Mouse (Mus musculus) adrenal gland, adult 8-10 months (tissue): ENCODE measurements around the gene Zfp319. TPM values are rescaled to one million over a fixed set of nuclear protein-coding genes. Genes with fewer than 3 reads are reported as not detected.
"Not testable (repeated sequence)": the region's sequence is repeated elsewhere in the genome, so short reads cannot be mapped to it uniquely, and the experiment has no call there.

Experiments used
- DNase-seq: peaks from one replicate; pipeline ENCODE4 v3.0.0; 2022
- total RNA-seq, 4 experiments: library from RNA; stranded (reverse); gene quantifications; 2 replicates each; pipeline ENCODE4 v1.2.4; 2022

Zfp319 gene
- 10 to 100 TPM; 10.6 to 15.1 (median 12.7) TPM for total RNA-seq

DNA sequence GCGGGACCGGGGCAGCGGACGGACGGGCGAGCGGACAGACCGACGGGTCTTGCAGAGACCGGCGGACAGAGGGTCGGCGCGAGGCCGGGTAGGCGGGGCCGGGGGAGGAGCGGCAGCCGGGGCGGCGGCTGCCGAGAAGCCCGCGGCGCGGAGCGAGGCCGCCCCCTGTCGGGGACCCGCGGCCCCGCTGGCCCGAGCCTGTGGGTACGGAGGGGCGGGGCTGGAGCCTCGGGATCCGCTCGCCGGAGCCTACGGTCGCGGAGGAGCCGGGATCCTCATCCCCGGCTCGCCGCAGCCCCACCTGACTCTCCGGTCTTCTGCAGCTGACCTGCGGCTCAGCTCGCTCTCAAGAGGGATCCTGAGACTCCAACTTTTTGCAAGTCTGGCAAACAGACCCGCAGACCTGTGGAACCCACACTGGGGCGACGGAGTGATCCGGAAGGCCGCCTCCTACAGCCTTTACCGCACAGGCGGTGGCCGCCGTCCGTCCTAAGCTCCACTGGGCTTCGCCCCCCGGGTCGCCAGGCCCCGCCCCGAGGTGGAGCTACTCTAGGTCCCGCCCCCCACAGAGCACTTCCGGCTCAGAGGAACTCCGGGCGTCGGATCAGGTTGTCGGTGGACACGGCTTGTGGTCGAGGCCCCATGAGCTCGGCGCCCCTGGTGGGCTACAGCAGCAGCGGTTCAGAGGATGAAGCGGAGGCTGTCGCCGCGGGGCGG is at the start of gene Zfp319, which contains the start of gene Usb1:
Gene Zfp319 (minus strand): TSS at position 231 of the 717 bp plus-strand sequence.
Gene Usb1 (plus strand): TSS at position 565 of the 717 bp plus-strand sequence.
- peak; percentile 92 for DNase-seq

GRCm38 (mm10) chr8:95380953-95381352 is 49.2 kb upstream of the Zfp319 start:
- DNase-seq, result no peak

GRCm38 (mm10) chr8:95378928-95379327 is 47.2 kb upstream of the Zfp319 start:
- DNase-seq, result not testable (repeated sequence)

DNA sequence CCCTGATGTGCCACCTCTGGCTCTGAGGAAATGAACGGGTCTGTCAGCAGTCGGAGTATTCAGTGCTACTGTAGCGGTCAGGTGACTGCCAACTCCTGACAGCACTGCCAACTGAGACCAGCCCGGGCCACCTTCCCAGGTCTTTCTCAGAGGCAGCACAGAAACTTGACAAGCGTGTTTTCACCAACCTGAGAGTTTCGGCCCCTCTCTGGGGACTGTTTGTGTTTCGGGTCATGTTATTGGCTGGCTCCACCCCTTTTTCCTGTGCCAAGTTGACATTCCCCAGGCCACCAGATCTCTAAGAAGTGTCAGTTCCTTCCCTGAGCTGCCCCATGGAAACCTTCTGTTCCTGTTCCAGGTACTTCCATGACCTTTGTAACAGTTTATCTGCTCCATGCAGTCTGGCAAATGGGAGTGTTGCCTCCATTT is 46.1 kb upstream of the Zfp319 start:
- no peak for DNase-seq

- no peak for DNase-seq
Observed at GRCm38 (mm10) chr8:95377101-95377500, 45.4 kb upstream of the Zfp319 start.

DNA sequence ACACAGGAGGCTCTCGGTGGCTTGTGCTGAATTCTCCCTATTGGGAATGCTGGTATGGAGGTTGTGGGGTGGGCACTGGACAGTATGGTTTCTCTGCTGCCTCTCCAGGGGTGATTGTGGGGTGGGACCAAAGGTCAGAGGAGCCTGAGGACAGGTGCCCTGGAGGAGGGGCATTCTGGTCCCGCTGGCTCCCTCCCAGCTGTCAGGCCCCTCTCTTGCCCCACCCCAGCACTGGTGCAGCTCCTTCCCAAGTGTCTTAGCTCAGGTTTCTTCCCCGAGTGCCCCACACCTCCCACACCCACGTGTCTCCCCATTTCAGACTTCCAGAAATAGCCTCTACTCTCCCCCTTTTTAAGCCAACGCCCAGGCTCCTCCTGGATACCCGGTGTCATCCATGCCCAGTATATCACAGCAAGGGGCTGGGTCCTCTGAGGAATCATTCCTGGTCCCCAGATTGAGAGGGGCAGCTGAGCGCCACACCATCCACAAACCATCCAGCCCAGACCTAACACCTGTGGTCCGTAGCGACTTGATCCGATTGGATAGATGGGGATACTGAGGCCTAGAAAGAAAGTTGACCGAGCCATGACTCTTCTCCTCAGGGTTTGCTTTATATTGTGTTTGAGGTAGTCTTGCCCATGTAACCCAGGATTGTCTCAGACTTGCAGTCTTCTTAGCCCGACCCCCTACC is 44.7 kb upstream of the Zfp319 start:
- DNase-seq, result no peak

GRCm38 (mm10) chr8:95375374-95375930 is 43.7 kb upstream of the Zfp319 start:
- DNase-seq, result no peak

DNA sequence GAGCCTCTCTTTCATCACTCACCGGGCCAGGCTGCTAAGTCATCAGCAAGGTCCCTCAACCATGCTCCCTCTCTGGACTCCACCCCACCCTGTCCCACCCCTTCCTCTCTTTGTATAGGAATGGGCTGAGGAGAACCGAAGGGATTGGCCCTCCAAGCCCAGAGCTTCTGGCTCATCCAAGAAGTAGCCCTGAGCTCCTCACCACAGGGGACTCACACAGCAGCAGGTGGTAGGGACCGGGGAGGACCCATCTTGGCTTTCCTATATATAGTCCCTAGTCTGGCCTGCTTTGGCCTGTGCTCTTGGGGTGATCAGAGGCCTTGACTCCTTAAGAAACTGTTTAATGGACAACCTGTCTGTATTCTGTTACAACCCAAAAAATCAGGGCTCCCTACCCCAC is 42.7 kb upstream of the Zfp319 start:
- no peak for DNase-seq

DNA sequence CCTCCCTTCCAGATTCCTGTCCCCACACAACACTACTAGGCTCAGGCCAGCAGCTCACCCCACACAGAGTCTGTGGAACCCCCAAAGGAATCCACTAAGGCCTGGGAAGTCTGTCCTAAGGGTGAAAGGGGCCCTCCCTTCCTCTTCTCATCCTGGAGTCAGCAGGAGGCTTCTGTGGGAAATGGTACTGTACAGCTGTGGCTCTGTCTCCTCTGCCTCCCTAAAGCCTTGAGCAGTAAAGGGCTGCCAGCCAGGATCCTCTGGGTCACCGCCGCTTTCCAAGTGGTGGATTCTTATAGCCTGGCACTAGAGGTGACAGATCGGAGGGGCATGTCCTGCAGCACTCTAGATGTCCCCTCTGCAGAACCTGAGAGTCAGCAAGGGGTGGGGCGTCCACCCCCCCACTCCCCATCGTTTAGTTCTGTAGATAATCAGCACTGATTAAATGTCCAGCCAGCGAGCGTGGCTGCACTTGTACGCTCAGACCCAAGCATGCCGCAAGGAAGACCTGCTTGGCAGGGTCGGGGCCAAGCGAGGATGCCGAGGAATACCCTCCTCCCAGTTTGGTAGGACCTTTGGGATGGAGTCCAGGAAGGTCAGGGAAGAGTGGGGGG is 41.7 kb upstream of the Zfp319 start:
- no peak for DNase-seq

DNA sequence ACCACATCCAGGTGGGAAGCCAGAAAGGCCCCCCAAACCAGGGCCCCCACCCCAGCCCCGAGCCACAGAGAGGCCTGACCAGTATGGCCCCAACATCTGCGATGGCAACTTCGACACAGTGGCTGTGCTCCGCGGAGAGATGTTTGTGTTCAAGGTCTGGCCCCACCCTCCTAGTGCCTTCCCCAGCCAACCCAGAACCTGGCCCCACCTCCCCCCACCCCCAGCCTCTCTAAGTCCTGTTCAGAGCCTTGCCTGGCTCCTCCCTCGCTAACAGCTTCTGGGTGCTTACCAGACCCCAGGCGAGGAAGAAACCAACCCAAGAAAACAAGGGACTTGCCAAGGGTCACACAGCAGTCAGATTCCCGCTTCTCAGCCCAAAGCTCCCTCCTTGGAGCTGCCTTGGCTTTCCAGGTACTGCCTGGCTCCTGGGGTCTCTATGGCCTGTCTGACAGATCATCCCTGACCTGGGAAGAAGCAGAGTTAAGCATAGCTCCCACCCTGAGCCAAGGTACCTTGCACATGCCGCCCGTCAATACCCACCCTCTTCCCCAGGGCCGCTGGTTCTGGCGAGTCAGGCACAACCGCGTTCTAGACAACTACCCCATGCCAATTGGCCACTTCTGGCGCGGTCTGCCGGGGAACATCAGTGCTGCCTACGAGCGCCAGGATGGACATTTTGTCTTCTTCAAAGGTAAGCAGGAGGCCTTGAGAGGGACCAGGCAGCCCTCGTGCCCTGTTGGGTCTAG is 38.0 kb upstream of the Zfp319 start:
- no peak for DNase-seq

- no peak for DNase-seq
Observed at GRCm38 (mm10) chr8:95363849-95364248, 32.1 kb upstream of the Zfp319 start.

DNA sequence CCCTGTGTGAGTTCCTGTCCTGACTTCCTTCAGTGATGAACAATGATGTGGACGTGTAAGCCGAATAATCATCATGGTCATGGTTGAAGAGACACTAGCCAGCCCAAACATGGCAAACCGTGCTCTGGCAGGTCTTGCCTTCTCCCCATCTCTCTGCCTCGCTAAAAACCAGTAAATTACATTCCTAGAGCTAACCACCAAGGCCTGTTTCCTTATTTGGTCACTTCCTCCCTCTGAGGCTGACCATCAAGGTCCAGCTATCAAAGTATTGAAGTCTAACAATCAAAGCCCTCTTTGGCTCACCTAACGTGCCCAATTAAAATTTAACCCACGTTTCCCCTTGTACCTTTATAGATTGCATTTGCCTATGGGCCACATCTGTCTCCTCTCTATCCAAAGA is 30.5 kb upstream of the Zfp319 start:
- DNase-seq, result peak; percentile 14

- DNase-seq, result no peak
Observed at GRCm38 (mm10) chr8:95361016-95361341, 29.2 kb upstream of the Zfp319 start.

DNA sequence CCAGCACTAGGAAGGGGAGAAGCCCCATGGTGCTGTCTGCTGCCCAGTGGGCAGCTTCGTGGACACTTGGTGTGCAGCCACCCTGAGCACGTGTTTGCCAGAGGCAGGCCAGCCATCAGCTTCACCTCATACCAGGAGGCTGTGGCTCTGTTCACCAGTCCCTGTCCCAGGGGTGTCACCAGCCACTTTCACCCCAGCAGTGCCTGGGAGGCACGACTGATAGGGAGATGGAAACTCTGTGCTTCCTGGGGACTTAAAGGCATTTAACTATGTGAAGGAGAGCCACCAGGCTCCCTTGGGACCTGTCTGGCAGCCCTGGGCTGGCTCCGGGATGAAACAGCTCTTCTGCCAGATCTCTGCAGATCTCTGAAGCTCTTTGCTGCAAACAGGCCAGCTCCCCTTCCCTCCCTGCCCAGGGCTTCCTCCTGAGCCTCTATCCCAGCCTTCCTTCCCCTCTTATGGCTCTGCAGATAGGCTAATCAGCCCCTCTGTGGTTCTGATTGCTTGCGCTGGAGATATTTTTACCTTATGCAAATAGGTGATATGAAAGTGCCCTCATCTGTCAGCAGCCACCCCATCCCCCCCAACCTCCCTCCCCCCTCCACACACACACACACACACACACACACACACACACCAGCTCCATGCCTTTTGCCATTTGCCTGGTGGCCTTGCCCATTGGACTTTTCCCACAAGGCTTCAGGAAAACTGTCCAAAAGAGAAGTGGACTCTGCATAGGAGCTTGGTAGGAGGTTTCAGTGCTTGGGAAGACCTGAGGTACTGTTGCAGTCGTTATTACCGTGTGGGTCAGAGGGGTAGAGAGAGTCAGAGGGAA is 28.6 kb upstream of the Zfp319 start:
- DNase-seq, result no peak

DNA sequence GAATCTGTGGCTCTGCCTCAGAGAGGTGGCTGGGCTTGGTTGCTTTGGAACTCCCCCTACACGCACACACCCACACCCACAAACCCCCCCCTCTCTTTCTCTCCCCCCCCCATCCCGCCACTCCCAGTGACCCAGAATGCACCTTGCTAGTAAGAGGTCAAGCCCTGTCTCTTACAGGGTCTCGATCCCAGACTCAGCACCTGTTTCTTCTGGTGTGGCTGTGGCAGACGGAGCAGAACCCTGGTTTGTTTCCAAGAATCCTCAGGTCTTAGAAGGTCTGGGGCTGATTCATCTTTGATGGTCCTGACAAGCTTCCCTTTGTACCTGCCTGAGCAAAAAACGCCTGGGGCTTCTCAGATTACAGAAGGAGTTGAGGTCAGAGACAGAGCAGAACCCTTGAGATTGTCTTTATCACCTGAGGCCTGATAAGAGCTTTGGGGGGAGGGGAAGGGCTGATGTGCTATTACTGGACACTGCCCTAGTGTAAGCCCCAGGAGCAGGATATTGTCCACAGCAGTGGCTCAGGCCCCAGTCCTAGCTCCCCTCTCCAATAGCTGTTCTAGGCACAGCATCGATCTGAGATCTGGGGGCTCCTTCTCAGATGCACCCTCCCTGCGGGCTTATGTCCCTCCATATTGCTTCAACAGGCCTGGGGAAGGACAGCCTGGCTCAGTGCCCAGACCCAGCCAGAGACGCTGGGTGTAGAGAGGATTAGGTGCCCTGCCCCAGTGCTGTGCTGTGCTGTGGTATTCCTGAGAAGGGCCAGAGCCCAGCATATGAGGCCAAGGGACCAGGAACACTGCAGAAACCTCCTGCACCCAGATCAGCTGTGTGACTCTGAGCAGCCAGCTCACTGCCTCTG is 27.0 kb upstream of the Zfp319 start:
- DNase-seq, result no peak

- no peak for DNase-seq
Observed at GRCm38 (mm10) chr8:95354606-95355005, 22.9 kb upstream of the Zfp319 start.

- peak; percentile 12 for DNase-seq
Observed at GRCm38 (mm10) chr8:95352871-95353866, 21.4 kb upstream of the Zfp319 start.

GRCm38 (mm10) chr8:95352151-95352870 is 20.6 kb upstream of the Zfp319 start, which contains the start of gene Mmp15:
Gene Mmp15, plus strand, starts transcription at chr8:95352268.
- peak; percentile 49 for DNase-seq

GRCm38 (mm10) chr8:95351461-95351860 is 19.7 kb upstream of the Zfp319 start:
- no peak for DNase-seq
